Mouse (Mus musculus) gastrocnemius, adult 2 months (tissue): Measurements from ENCODE around the gene Rho. TPM values are rescaled to one million over a fixed set of nuclear protein-coding genes. Genes with fewer than 3 reads are reported as not detected.

ENCODE experiments used
- DNase-seq: peaks from one replicate; pipeline ENCODE4 v3.0.0; 2022
- H3K27ac ChIP-seq: fragments of 200-600 bp; 2 replicates; pipeline ENCODE4 v1.8.1; 2022; ENCODE audit warnings: mild to moderate bottlenecking
- H3K4me3 ChIP-seq: fragments of 200-600 bp; 2 replicates; pipeline ENCODE4 v1.8.1; 2022; ENCODE audit warnings: mild to moderate bottlenecking, moderate library complexity
- CTCF ChIP-seq: fragments of 200-600 bp; IDR thresholded peaks from 2 replicates; pipeline ENCODE4 v1.8.1; 2022; ENCODE audit warnings: antibody characterized with exemption, mild to moderate bottlenecking, moderate library complexity
- intact Hi-C: fragments of 180-260 bp; cut with DNase I; formaldehyde crosslinking; loops from one replicate; pipeline ENCODE4 v1.15.1; 2025
- total RNA-seq, 2 experiments: library from RNA; stranded (reverse); gene quantifications; 2 replicates each; pipeline ENCODE4 v1.2.3; 2021

Gene Rho
- total RNA-seq, 2 experiments from 2014 or later, result 0.06 TPM; not detected in 1

- DNase-seq, result no peak
- no peak overlapping the region for H3K4me3 ChIP-seq
- no peak for TF ChIP-seq CTCF
- peak overlapping the region; percentile 24 for H3K27ac ChIP-seq
- intact Hi-C loops, result no loop called here
Observed at GRCm38 (mm10) chr6:115919876-115920275, 11.7 kb upstream of the Rho start.

GRCm38 (mm10) chr6:115924829-115925228 is 6.7 kb upstream of the Rho start:
- no peak overlapping the region for H3K27ac ChIP-seq
- H3K4me3 ChIP-seq, result no peak overlapping the region
- intact Hi-C loops, result no loop called here
- DNase-seq, result no peak
- no peak for TF ChIP-seq CTCF

GRCm38 (mm10) chr6:115926416-115926815 is 5.1 kb upstream of the Rho start:
- no peak for TF ChIP-seq CTCF
- no peak overlapping the region for H3K27ac ChIP-seq
- intact Hi-C loops, result no loop called here
- DNase-seq, result no peak
- no peak overlapping the region for H3K4me3 ChIP-seq

GRCm38 (mm10) chr6:115927292-115928242 is 4.0 kb upstream of the Rho start:
- DNase-seq, result no peak
- TF ChIP-seq CTCF, result no peak
- H3K27ac ChIP-seq, result no peak overlapping the region
- H3K4me3 ChIP-seq, result no peak overlapping the region
- intact Hi-C loops, result no loop called here

- Histone ChIP-seq H3K27ac (no peak overlapping the region), H3K4me3 (no peak overlapping the region)
- DNase-seq, result no peak
- TF ChIP-seq CTCF, result no peak
- intact Hi-C loops, result no loop called here
Observed at GRCm38 (mm10) chr6:115930018-115930417, 1.5 kb upstream of the Rho start.

GRCm38 (mm10) chr6:115932391-115932790 is 843 bp downstream of the Rho start:
- Histone ChIP-seq H3K4me3 (no peak overlapping the region), H3K27ac (no peak overlapping the region)
- intact Hi-C loops, result no loop called here
- no peak for TF ChIP-seq CTCF
- no peak for DNase-seq

GRCm38 (mm10) chr6:115935544-115935943 is 4.0 kb downstream of the Rho start:
- no peak for TF ChIP-seq CTCF
- intact Hi-C loops, result no loop called here

GRCm38 (mm10) chr6:115938011-115938410 is 6.5 kb downstream of the Rho start:
- no peak overlapping the region for H3K4me3 ChIP-seq
- no peak for DNase-seq
- H3K27ac ChIP-seq, result no peak overlapping the region
- intact Hi-C loops, result no loop called here
- TF ChIP-seq CTCF, result no peak

More at GRCm38 (mm10) chr6:115935544-115935943, 4.0 kb downstream of the Rho start:
- H3K4me3 ChIP-seq, result no peak overlapping the region
- no peak for DNase-seq
- no peak overlapping the region for H3K27ac ChIP-seq

GRCm38 (mm10) chr6:115938798-115939197 is 7.2 kb downstream of the Rho start:
- H3K27ac ChIP-seq, result no peak overlapping the region
- H3K4me3 ChIP-seq, result no peak overlapping the region
- intact Hi-C loops, result no loop called here
- DNase-seq, result no peak
- no peak for TF ChIP-seq CTCF

- TF ChIP-seq CTCF, result no peak
- Histone ChIP-seq H3K4me3 (no peak overlapping the region), H3K27ac (no peak overlapping the region)
- DNase-seq, result no peak
- intact Hi-C loops, result no loop called here
Observed at GRCm38 (mm10) chr6:115940603-115941002, 9.1 kb downstream of the Rho start.

GRCm38 (mm10) chr6:115941128-115941527 is 9.6 kb downstream of the Rho start:
- intact Hi-C loops, result no loop called here
- TF ChIP-seq CTCF, result no peak
- Histone ChIP-seq H3K4me3 (no peak overlapping the region), H3K27ac (no peak overlapping the region)
- no peak for DNase-seq

GRCm38 (mm10) chr6:115943498-115944427 is 12.2 kb downstream of the Rho start:
- intact Hi-C loops, result no loop called here
- no peak for DNase-seq
- Histone ChIP-seq H3K27ac (0 out of 2 replicates have a peak overlapping the region, but pooled peaks have one; percentile 3), H3K4me3 (no peak overlapping the region)
- no peak for TF ChIP-seq CTCF

- H3K27ac ChIP-seq, result 0 out of 2 replicates have a peak within 1 kb of the TSS, but pooled peaks have one; percentile 3
- intact Hi-C loops, result no loop called here
- DNase-seq, result no peak
- no peak within 1 kb of the TSS for H3K4me3 ChIP-seq
- no peak for TF ChIP-seq CTCF
Observed at GRCm38 (mm10) chr6:115944638-115945037, 13.1 kb downstream of the Rho start, which contains the start of gene H1foo. H1foo (plus strand) TSS chr6:115944938.
